Mouse (Mus musculus) small intestine, adult 2 months (tissue): ENCODE measurements around the gene Map4k2.

Experiments used
- CTCF ChIP-seq: fragments of 200-500 bp; IDR thresholded peaks from 2 replicates; pipeline ENCODE4 v1.5.1; 2012; ENCODE audit warnings: low read depth, mild to moderate bottlenecking, control low read depth, inconsistent platforms, low read length, moderate library complexity, mixed read lengths; ENCODE audit not compliant: insufficient replicate concordance, insufficient read length; ENCODE audit errors: extremely low read depth
- POLR2A ChIP-seq: fragments of 200-500 bp; IDR thresholded peaks from 2 replicates; pipeline ENCODE4 v1.6.1; 2012; ENCODE audit warnings: low read depth, mild to moderate bottlenecking, control low read depth, inconsistent platforms, low read length, moderate library complexity

GRCm38 (mm10) chr19:6399285-6400095 lies 58.6 kb downstream of the Map4k2 start, which contains the start of gene Rasgrp2:
- TF ChIP-seq CTCF = no peak
- no peak for TF ChIP-seq POLR2A
